Mouse (Mus musculus) gastrocnemius, postnatal 10 days (tissue): Measurements from ENCODE around the gene Gpr12. TPM values are rescaled to one million over a fixed set of nuclear protein-coding genes. Genes with fewer than 3 reads are reported as not detected.
"Not testable (repeated sequence)": the region's sequence is repeated elsewhere in the genome, so short reads cannot be mapped to it uniquely, and the experiment has no call there.

ENCODE experiments used
- DNase-seq: peaks from one replicate; pipeline ENCODE4 v3.0.0; 2021; ENCODE audit warnings: mixed read lengths
- total RNA-seq, 2 experiments: library from RNA; stranded (reverse); gene quantifications; 2 replicates each; pipeline ENCODE4 v1.2.3; 2021

Gene Gpr12
- total RNA-seq, 2 experiments from 2014 or later, result 0.36 TPM; not detected in 1

DNA sequence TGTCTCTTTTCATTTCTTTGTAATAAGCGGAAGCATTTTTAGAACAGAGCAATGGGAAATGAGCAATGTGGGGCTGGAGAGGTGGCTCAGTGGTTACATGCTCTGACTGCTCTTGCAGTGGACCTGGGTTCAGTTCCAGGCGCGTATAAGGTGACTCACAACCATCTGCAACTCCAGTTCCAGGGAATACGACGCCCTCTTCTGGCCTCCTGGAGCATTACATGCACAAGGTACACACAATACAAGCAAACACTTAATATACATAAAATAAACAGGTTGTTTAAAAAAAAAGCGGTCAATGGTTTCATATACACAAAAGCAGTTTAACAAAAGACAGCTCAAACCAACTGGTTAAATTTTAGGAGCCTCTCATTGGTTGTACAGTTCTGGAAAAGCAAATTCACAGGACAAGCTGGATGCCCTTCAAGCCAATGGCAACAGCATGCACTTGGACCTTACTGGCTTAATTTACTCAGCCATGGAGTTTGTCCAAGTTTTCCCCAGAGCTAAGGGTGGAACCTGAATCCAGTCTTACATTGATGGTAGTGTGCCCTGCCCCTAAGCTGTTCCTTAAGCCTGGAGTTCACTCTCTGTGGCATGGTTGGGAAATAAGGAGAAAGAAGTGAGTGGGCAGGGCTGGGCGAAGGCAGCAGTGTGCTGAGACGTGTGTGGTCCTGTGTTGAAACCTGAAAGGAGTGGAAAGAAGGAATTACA, 1.5 kb upstream of the Gpr12 start:
- DNase-seq, result no peak

DNA sequence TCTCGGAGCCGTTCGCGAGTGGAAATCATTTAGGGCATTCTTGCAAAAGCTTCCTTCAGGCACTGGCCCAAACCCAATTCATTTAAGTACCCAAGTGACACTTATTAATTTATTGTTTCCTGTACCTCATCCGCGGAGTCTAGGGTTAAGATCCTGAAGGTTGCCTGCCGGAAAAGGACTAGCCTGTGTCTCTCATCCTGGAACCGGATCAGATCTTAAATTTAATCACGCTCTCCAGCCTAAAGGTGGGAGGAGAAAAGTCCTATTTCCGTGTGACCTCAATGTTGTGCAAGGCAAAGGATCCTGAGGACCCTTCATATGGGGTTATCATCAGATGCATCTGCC, 240 bp upstream of the Gpr12 start:
- no peak for DNase-seq

DNA sequence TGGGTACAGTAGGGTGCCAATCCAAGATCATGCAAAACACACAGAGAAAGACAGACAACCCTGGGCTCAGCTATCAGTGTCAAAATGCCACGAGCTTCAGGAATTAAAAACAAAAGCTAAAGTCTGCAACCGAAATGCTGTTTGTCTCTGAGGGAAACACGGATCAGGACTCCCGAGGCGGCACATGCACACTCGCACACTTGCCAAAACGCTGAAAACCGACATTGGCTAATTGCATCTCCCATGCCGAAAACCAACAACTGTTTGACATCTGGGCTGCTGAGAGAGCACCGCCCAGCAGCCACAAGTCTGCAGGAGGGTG, 922 bp downstream of the Gpr12 start:
- no peak for DNase-seq

DNA sequence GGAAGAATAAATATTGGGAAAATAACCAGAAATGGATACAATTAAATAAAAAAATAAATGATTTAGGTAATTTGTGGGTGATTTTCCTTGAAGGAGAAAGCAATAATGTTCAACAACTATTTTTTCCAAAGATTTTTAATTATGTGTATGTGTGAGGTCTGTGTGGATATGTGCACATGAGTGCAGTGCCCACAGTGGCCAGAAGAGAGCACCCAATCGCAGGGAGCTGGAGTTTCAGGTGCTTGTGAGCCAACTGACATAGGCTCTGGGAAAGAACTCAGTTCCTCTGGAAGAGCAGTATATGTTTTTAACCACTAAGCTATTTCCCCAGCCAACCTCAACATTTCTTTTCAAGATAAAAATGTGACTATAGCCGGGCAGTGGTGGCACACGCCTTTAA, 8.4 kb downstream of the Gpr12 start:
- DNase-seq, result no peak

DNA sequence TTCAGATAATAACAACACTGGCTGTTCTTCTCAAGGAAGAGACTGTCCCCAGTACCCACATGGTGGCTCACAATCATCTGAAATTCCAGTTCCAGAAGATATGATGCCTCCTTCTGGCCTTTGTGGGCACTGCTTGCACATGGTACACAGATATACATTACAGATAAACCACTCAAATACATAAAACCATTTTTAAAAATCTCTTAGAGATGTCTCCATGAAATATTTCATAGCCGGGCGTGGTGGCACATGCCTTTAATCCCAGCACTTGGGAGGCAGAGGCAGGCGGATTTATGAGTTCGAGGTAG, 12.3 kb downstream of the Gpr12 start:
- DNase-seq, result not testable (repeated sequence)

DNA sequence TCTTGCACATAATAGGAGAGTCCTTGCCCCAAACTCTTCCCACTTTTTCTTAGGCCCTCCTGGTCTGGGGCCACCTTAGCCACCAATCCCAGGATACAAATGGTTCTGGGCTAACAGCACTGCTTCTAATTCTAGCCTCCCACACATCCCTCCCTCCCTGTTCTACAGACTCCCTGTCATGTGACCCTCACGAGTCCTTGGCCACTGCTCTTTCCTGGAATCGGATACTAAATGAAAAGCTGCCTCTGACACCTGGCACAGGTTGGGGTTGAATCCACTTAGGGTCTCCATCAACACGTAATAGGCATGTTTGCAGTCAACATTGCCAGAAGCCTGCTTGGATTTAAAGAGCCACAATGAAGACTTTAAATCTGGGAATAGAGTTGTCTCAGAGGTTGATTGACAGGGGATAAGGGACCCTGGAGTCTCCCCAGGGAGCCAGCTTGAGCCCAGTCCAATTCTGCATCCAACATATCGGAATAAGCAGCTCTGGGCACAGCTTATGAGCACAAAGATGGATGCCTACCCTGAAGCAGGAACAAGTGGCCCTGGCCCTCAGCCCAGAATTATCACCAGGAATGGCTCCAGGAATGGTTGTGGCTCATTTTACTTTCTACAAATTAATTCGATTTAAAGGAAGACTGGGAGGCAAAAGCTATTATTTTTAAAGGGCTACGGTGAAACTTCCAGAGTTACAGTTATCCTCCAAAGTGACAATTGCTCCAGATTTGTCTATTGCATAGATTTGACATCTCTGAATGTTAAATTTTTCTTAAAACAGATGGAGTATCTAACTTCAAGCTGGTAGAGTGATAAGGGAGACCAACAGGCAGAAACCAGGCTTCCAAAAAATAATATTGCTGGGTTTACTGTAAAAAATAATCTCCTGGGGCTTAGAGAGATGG, 13.0 kb downstream of the Gpr12 start:
- DNase-seq, result not testable (repeated sequence)

DNA sequence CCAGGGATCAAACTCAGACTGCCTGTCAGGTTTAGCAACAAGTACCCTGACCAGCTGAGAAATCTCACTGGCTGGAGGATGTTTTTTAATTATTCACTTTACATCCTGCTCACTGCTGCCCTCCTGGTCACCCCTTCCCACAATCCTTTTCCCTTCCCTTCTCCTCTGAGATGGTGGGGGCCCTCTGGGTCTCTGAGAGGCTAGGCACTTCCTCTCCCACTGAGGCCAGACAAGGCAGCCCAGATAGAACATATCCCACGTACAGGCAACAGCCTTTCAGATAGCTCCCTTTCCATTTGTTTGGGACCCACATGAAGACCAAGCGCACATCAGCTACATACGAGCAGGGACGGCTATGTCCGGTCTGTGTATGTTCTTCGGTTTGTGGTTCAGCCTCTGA, 14.9 kb downstream of the Gpr12 start:
- not testable (repeated sequence) for DNase-seq

DNA sequence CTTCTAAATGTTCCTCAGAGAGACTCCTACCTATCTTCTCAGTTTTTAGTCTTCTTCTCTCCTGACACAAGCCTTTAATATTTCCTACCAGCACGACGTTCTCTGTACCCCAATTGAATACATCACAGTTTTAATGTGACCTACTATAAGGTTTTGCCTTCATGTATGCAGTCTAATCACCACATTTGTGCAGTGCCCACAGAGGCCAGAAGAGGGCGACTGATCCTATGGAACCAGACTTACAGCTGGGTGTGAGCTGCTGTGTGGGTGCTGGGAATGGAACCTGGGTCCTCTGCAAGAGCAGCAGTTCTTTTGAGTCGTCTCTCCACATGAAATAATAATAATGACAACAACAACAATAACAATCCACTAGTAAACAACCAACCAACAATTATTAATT, 18.0 kb downstream of the Gpr12 start:
- DNase-seq, result no peak

DNA sequence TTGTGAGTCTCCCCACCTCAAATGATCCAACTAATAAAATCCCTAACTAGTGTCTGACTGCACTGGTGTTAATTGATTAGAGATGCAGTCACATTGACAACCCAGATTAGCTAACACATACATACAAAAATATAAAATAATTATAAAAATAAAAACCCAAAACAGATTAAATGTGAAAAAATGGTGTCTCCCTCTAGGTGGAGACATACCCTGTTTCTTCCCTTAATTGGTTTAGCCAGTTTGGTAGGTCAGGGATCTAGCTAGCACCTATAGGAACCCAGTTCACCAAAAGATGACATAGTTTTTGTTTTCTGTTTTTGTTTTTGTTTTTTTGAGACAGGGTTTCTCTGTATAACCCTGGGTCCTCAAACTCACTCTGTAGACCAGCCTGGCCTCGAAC, 20.8 kb downstream of the Gpr12 start:
- no peak for DNase-seq

DNA sequence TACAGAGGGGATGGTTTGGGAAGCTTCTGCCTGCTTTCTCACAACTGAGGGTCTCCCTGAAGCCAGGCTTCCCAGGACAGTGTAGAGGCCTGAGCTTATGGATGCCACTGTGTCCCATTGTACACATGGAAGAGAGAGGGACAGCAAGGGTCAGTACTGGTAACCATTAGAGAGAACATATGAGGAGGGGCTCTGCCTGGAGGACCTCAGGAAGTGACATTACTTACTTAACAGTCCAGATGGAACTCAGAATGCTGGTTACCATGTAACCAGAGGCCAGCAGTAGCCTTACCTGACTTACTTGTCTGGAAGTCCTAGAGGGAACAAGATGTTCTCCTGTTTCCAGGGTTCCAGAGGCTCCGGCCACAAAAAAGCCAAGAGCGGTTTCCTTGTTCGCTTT, 29.2 kb downstream of the Gpr12 start, which contains the start of gene Gm3415:
Gm3415 (plus strand) TSS at position 301 of the 400 bp plus-strand sequence.
- not testable (repeated sequence) for DNase-seq

DNA sequence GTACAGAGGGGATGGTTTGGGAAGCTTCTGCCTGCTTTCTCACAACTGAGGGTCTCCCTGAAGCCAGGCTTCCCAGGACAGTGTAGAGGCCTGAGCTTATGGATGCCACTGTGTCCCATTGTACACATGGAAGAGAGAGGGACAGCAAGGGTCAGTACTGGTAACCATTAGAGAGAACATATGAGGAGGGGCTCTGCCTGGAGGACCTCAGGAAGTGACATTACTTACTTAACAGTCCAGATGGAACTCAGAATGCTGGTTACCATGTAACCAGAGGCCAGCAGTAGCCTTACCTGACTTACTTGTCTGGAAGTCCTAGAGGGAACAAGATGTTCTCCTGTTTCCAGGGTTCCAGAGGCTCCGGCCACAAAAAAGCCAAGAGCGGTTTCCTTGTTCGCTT, 47.7 kb downstream of the Gpr12 start, which contains the start of gene Gm3409:
Gm3409 (plus strand) TSS at position 301 of the 400 bp plus-strand sequence.
- not testable (repeated sequence) for DNase-seq

Other genes starting within 250 kb of the Gpr12 start
- 1 to 10 TPM; 1.6 TPM for gene Wasf3, start 200.3 kb downstream of the Gpr12 start, total RNA-seq
- not detected for gene Gm6408, start 103.3 kb downstream of the Gpr12 start, total RNA-seq
- gene Gm6370, start 93.9 kb downstream of the Gpr12 start, total RNA-seq, result not detected
- gene 4930449I24Rik, start 82.8 kb downstream of the Gpr12 start, total RNA-seq, result not detected
- not detected for gene Gm3402, start 71.1 kb downstream of the Gpr12 start, total RNA-seq
- not detected for gene Gm3404, start 59.4 kb downstream of the Gpr12 start, total RNA-seq
- not detected for gene Gm3409, start 47.6 kb downstream of the Gpr12 start, total RNA-seq
- gene Gm3415, start 29.1 kb downstream of the Gpr12 start, total RNA-seq, result not detected
- gene Usp12, start 209.8 kb upstream of the Gpr12 start, total RNA-seq, result 10 to 100 TPM; 19.4 to 21.5 TPM
- gene Rpl21, start 247.7 kb upstream of the Gpr12 start, total RNA-seq, result 100 to 1,000 TPM; 258 to 266 TPM